Mouse (Mus musculus) 416B (cell line): ENCODE data around the gene Krt76.

ENCODE experiments used
- DNase-seq: peaks from one replicate; pipeline ENCODE4 v3.0.0; 2011; ENCODE audit warnings: low read depth

The Krt76 gene

GRCm38 (mm10) chr15:101860421-101861130, 32.1 kb downstream of the Krt76 start:
- no peak for DNase-seq

- DNase-seq = no peak
These were observed 33.0 kb downstream of the Krt76 start for GRCm38 (mm10) chr15:101859735-101860170.

- DNase-seq = no peak
These were observed 33.9 kb downstream of the Krt76 start for GRCm38 (mm10) chr15:101858673-101859425.

GRCm38 (mm10) chr15:101856696-101857095, 36.0 kb downstream of the Krt76 start:
- DNase-seq = no peak

- DNase-seq = no peak
These were observed 37.0 kb downstream of the Krt76 start for GRCm38 (mm10) chr15:101855732-101856131.

GRCm38 (mm10) chr15:101854294-101854693, 38.4 kb downstream of the Krt76 start:
- no peak for DNase-seq

- no peak for DNase-seq
These were observed 40.1 kb downstream of the Krt76 start for GRCm38 (mm10) chr15:101852571-101852970.

- no peak for DNase-seq
These were observed 42.0 kb downstream of the Krt76 start, which contains the start of gene Krt1 for GRCm38 (mm10) chr15:101850694-101851093. Gene Krt1 (minus strand): TSS chr15:101850794.

- no peak for DNase-seq
These were observed 46.7 kb downstream of the Krt76 start for GRCm38 (mm10) chr15:101845971-101846403.

- DNase-seq = no peak
These were observed 49.5 kb downstream of the Krt76 start for GRCm38 (mm10) chr15:101843192-101843591.

- peak; percentile 3 for DNase-seq
These were observed 57.9 kb downstream of the Krt76 start for GRCm38 (mm10) chr15:101834784-101835328.
